Mouse (Mus musculus): ENCODE data around the gene Acsl5.

DNA sequence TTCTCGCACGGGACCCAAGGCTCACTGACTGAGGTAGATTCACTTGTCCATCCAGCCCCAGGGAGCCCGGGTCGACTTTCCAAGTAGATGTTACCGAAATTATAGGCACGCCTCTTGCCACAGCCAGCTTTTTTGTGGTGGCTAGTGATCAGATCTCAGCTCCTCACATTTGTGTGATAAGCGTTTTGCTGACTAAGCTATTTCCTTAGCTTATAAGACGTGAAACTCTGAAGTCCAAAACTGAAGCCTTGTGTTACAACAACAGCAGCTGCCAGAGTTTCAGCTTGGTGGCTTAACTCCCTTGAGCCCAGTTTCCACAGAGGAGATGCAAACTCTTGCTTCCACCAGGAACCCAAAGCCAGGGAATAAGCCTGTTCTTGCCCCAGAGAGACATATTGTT, 70.9 kb downstream of the Acsl5 start:
- TF ChIP-seq POLR2A (IDR thresholded peaks at IDR 0.05; ENCODE audit: insufficient read depth, low read depth, low read length) = no peak
- TF ChIP-seq CTCF (IDR thresholded peaks at IDR 0.05; ENCODE audit: insufficient read depth, low read depth, low read length) = no peak
